Mouse (Mus musculus): ENCODE data around the gene Tert.

Gene Tert

DNA sequence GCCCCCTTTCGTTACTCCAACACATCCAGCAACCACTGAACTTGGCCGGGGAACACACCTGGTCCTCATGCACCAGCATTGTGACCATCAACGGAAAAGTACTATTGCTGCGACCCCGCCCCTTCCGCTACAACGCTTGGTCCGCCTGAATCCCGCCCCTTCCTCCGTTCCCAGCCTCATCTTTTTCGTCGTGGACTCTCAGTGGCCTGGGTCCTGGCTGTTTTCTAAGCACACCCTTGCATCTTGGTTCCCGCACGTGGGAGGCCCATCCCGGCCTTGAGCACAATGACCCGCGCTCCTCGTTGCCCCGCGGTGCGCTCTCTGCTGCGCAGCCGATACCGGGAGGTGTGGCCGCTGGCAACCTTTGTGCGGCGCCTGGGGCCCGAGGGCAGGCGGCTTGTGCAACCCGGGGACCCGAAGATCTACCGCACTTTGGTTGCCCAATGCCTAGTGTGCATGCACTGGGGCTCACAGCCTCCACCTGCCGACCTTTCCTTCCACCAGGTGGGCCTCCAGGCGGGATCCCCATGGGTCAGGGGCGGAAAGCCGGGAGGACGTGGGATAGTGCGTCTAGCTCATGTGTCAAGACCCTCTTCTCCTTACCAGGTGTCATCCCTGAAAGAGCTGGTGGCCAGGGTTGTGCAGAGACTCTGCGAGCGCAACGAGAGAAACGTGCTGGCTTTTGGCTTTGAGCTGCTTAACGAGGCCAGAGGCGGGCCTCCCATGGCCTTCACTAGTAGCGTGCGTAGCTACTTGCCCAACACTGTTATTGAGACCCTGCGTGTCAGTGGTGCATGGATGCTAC, at the start of gene Tert:
TSS of gene Tert (plus strand) at position 167 of the 805 bp plus-strand sequence.
- DNase-seq (ENCODE audit: extremely low spot score, low read depth, low spot score), result peak; percentile 30

DNA sequence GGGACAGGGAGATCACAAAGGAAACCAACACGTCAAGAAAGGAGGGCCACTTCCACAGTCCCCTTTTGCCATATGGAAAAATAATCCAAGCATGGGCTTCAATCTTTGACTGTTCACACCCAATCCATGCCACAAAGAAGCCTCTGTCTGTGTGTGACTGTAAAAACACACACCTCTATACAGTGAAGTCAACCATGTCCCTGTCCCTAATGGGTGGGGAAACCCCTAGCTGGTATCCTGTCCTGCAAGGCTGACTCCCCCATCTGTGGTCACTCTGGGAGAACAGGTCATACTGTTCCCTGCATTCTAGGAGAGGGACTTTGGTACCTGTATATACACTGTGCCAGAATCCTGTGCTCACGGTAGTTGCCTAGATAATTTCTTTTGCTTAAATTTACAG, 49.4 kb upstream of the Tert start:
- DNase-seq (ENCODE audit: extremely low spot score, low read depth, low spot score), result no peak

DNA sequence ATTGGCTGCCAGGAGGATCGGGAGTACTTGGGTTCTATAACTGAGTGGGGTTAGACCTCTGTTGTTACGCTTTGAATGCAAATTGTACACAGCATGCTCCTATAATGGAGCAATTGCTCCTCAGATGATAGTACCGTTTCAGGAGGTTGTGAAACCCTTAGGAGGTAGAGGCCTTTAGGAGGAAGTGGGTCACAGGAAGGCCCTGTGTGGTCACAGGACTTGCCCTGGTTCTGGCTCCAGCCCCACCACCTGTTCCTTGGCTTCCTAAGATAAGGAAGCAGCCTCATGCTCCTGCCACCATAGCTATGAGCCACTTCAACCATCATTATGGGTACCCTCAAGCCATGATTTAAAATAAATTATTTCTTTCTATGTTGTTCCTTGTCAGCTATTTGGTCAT, 35.2 kb upstream of the Tert start:
- DNase-seq (ENCODE audit: extremely low spot score, low read depth, low spot score), result no peak

DNA sequence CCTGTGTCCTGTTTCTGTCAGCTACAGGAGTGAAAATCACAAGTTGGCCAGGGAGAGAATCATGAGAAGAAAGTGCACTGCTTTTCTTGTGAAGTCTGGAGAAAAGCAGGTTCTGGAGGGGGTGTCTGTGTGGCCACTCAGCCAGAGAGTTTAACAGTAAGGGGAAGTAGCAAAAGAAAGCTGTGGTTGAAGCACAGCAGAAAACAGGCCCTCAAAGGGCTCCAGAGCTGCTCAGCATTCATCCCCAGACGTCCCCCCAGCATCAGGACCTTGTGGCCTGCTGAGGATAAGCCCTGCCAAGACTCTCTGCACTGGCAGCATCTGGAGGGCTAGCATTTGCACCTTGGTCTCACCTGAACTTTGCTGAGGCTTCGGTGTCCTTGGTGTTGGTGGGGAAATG, 34.2 kb upstream of the Tert start:
- DNase-seq (ENCODE audit: extremely low spot score, low read depth, low spot score), result no peak

DNA sequence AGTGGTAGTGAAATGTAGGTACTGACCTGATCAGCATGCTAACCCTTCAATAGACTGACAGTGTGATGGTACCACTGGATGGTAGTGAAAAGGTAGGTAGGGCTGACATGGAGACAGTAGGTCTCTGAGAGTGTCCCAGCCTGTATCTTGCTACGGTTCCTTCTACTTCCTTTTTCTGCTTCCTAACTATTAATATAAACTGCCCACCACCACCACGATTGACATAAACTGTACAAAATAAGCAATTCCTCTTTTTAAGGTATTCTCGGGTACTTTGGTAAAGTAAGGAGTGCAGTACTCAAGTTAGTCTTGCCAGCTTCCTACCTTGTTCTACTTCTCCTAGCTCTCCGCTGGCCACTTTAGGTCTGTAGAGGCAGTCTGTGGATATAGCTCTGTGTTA, 30.4 kb upstream of the Tert start:
- DNase-seq (ENCODE audit: extremely low spot score, low read depth, low spot score), result no peak

GRCm38 (mm10) chr13:73600217-73600616, 26.5 kb upstream of the Tert start:
- DNase-seq (ENCODE audit: extremely low spot score, low read depth, low spot score), result no peak

DNA sequence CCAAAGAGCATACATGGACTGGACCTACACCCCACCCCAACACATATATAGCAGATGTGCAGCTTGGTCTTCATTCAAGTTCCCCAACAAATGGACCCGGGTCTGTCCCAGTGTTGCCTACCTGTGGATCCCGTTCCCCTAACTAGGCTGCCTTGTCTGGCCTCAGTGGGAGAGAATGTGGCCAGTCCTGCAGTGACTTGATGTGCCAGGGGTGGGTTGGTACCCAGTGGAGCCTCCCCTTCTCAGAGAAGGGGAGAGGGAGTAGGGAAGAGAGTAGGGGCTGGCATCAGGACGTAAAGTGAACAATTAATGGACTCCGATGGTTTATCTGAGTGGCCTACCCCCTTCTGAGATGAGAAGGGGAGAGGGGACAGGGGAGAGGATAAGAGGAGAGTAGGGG, 23.7 kb upstream of the Tert start:
- DNase-seq (ENCODE audit: extremely low spot score, low read depth, low spot score), result no peak

- DNase-seq (ENCODE audit: extremely low spot score, low read depth, low spot score), result peak; percentile 67
Measured at GRCm38 (mm10) chr13:73603522-73604155, 23.1 kb upstream of the Tert start, which contains the start of gene Clptm1l. TSS of gene Clptm1l (plus strand) at chr13:73604006.

DNA sequence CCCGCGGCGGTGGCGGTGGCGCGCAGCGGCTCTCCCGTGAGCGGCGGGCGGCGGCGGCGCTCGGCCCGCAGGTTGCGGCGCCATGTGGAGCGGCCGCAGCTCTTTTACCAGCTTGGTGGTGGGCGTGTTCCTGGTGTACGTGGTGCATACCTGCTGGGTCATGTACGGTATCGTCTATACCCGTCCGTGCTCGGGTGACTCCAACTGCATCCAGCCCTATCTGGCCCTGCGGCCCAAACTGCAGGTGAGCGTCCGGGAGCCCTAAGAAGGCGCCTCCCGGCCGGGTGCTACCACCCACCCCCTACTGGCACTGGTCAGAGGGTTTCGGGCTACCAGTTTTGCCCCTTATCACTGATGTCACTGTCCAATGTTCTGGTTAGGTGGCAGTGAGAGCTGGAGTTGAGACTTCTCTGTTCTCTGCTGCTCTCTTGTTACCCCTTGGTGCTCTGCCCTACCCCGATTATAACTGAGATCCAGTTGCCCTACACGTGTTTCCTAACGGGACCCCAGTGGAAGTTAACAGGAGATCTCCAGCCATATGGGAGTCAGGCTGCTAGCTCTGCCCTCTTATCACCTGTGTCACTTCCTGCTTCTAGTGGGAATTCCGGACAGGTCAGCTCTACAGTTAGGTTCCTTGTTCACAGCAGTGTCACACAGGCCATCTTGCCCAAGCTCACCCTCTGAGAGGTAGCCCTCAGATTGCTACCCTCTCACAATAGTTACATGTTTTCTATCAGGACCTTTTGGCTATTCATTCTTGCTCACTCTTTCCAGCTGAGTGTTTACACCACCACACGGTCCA, 22.4 kb upstream of the Tert start:
- no peak for DNase-seq (ENCODE audit: extremely low spot score, low read depth, low spot score)

GRCm38 (mm10) chr13:73618406-73618805, 8.3 kb upstream of the Tert start:
- DNase-seq (ENCODE audit: extremely low spot score, low read depth, low spot score), result no peak

DNA sequence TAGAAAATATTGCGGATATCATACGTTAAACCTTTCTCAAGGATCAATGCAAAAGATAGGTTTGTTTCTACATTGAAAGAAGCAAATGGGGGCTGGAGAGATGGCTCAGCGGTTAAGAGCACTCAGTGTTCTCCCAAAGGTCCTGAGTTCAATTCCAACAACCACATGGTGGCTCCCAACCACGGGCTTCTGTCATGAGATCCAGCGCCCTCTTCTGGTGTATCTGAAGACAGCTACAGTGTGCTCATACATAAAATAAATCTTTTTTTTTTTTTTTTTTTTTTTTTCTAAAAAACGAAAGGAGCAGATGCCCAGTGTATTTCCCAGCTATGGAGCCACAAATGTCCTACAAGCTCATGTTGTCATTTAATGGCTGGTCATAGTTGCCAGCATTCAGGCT, 6.1 kb upstream of the Tert start:
- no peak for DNase-seq (ENCODE audit: extremely low spot score, low read depth, low spot score)

DNA sequence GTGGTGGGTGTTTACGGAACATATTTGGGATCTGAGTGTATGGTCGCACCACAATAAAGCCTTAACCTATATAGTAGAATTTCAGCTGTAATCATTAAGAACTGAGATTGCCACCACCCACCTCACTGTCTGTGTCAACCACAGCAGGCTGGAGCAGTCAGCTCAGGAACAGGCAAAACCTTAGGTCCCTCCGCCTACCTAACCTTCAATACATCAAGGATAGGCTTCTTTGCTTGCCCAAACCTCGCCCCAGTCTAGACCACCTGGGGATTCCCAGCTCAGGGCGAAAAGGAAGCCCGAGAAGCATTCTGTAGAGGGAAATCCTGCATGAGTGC, 334 bp upstream of the Tert start:
- no peak for DNase-seq (ENCODE audit: extremely low spot score, low read depth, low spot score)

DNA sequence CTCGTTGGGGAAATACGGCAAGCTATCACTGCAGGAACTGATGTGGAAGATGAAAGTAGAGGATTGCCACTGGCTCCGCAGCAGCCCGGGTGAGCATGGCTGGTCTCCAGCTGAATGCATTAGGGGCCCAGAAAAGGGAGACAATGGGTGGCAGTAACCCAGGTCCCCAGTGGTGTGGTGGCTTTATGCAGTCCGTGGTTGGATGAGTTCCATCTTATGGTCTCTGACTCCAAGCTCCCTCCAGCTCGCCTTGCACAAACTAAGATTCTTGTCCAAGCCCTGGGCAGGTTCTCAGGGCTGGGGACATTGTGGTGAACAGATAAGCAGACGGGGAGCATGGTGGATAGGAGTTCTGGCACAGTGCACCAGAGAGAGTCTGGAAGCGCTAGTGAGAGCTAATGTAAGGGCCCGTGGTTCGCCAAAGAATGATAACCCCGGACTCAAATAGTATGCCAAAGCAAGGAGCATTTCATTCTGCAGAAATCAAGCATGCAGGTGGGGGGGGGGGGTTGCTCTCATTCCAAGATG, 1.9 kb downstream of the Tert start:
- no peak for DNase-seq (ENCODE audit: extremely low spot score, low read depth, low spot score)

GRCm38 (mm10) chr13:73631837-73632236, 5.1 kb downstream of the Tert start:
- DNase-seq (ENCODE audit: extremely low spot score, low read depth, low spot score), result no peak

DNA sequence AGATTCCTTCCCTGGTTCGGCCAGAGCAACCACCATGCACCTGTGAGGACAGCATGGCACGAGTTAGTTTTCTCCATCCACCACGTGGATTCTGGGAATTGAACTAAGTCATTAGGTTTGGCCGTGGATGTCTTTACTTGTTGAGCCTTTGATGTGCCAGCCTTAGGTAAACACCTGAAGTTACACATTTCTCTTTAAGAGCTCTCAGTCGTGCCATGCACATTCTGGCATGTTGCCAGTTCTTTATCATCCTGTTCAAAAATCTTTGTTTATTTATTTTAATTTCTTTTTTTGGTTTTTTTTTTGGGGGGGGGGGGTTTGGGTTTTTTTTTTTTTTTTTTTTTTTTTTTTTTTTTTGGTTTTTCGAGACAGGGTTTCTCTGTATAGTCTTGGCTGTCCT, 11.1 kb downstream of the Tert start:
- DNase-seq (ENCODE audit: extremely low spot score, low read depth, low spot score), result no peak

GRCm38 (mm10) chr13:73641296-73641695, 14.6 kb downstream of the Tert start:
- DNase-seq (ENCODE audit: extremely low spot score, low read depth, low spot score), result no peak

DNA sequence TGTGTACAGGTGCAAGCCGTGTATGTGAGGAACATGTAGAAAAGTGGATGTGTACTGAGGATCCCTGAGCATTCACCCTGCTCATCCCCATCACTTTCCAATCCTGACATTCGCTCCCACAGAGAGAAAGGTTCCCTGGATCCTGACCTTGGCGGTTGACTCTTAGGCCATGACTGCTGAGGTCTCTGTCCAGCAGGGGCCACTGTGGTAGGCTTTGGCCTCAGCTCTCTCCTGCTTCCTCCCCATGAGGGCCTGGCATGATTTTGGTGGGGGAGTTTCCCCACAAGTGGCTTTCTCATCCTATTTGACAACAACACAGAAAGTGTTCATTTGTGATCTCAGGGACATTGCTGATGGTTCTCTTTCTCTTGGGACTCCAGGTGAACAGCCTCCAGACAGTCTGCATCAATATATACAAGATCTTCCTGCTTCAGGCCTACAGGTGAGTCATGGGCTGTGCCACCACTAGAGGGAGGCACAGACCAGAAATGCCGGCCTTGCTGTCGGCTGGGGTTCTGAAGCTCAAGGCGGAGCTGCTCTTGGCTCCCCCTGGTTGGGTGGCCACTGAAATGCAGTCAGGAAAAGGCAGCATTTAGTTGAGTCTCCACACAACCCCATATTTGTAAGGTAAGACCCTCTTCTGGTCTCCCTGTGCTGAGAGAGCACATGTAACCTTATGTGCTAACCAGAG, 19.8 kb downstream of the Tert start:
- DNase-seq (ENCODE audit: extremely low spot score, low read depth, low spot score), result no peak

- DNase-seq (ENCODE audit: extremely low spot score, low read depth, low spot score), result no peak
Measured at GRCm38 (mm10) chr13:73653266-73653665, 26.6 kb downstream of the Tert start.

DNA sequence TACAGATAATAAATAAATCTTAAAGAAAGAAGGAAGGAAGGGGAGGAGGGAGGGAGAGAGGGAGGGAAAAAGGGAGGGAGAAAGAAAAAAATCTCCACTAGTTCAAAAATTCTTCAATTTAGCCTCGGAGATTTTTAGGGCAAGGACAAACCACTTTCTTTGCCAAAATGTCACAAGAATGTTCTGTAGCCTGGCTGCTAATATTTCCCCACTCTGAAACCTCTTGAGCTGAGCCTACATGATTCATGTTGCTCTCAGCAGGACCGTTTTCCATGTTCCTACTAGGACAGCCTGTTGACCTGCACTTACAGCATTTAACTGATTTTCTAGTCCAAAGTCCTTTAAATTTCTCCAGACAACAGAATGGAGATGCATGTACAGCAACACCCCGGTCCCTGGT, 28.3 kb downstream of the Tert start:
- DNase-seq (ENCODE audit: extremely low spot score, low read depth, low spot score), result no peak

DNA sequence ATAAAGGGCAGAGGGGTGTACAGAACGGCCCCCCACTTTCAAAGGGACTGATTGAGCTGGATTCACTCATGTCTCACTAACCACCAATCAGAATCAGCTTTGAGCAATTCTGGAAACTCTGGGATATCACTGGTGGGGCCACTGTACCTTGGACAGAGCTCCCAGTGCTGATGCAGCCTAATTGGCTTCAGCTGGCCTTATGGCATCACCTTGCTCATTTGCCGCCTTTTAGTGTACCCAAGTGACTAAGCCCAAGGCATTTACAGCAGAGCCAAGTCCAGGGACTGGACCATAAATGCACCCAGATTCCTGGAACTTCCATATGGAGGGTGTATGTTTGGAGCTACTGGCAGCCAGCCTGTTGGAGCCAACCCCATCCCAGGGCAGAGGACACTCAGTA, 32.2 kb downstream of the Tert start:
- DNase-seq (ENCODE audit: extremely low spot score, low read depth, low spot score), result peak; percentile 2

- DNase-seq (ENCODE audit: extremely low spot score, low read depth, low spot score), result no peak
Measured at GRCm38 (mm10) chr13:73660163-73660695, 33.5 kb downstream of the Tert start.
